Mouse (Mus musculus) thymus, postnatal 36 days (tissue): ENCODE data around the gene Magi1.

Experiments used
- DNase-seq, 2 experiments: peaks; one replicate each; pipeline ENCODE4 v3.0.0; 2022; ENCODE audit warnings: mixed read lengths in 2 of 2

Gene Magi1

GRCm38 (mm10) chr6:93871516-93871915, 412.2 kb downstream of the Magi1 start:
- DNase-seq = no peak

DNA sequence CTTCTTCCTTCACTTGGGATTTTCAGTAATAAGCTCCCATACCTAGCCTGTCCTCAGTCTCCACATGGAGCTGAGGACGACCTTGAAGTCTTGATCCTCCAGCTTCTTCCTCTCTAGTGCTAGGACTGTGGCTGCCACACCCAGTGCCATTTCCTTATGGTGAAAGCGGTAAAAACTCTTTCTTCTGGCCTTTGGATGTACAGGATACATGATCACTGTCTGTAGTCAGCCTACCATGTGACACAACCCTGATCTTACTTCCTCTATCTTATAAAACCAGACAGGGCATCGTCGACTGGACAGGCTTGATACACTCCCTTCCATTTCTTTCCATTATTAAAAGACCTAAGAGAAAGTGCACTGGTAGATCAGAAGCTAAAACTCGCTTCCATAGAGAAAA, 413.7 kb downstream of the Magi1 start:
- DNase-seq = no peak

DNA sequence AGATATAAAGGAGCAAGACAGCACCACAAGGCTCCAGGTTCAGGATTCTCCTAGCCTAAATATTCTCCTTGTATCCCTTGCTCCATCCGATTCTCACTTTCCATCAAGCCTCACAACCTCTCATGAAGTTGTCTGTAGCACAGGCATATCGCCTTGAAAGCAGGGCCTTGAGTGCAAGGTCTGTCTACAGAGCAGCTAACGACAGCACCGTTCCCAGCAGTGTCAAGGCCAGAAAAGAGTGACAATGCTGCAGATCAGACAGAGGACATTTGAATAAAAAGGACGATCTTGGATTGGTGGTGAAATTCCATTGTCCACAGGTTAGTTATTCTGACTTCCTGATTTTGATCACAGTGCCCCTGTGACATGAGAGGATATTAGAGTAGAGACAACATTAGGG, 421.5 kb downstream of the Magi1 start:
- no peak for DNase-seq

- DNase-seq = no peak
Observed at GRCm38 (mm10) chr6:93856783-93857182, 426.9 kb downstream of the Magi1 start.

DNA sequence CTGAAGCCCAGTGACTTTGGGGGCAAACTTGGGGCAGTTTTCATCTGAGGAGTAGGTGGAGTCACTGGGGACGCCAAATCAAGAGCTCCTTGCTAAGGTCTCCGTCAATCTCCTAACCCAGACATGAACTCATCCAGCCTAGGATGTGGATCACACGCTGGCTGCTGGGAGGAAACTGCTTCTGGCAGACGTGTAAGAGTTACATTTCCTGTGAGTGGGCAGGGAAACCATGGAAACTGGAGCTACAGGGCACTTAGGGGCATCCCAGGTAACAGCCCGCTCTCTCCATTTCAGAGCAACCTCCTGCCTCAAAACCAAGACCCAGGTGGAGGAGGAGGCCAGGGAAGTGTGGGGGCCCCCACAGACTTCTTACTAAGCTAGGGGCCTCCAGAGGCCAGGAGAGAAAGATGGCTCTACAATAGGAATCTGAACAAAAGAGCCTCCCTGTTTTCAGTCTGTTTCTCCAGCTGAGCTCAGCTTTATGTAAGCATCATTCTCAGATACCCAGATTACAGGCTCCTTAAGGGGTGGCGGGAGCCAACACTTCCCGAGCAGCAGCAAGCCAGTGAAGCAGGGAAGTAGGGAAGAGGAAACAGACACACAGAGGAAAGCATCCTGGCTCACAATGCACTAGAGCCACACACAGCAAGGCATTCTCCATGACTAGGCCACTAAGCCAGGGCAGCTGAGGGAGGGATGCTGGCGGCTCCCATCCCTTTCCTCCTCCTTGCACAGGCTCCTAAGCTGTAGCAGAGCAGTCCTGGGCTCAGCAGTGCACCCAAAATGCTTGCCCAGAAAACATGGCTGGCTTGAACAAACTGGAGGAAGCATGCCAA, 427.7 kb downstream of the Magi1 start:
- DNase-seq = no peak

- no peak for DNase-seq
Observed at GRCm38 (mm10) chr6:93848942-93849790, 434.6 kb downstream of the Magi1 start.

GRCm38 (mm10) chr6:93845498-93845897, 438.2 kb downstream of the Magi1 start:
- no peak for DNase-seq

DNA sequence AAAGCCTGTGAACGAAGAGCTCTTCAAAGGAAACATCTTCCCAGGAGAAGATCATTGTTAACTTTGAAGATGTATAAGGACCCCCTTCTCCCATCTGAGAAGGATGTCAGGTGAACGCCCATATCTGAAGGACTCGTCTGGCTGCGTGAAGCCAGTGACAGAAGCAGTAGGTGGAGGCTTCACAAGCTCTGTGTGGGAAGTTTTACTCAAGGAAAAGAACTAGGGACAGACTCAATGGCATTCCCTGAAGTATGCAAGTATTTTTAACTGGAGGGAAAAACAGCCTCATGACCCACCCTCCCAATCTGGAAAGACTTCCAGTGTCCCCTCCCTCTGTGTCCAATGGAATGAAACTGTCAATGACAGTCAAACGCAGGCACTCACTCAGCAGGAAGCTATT, 438.6 kb downstream of the Magi1 start:
- no peak for DNase-seq

DNA sequence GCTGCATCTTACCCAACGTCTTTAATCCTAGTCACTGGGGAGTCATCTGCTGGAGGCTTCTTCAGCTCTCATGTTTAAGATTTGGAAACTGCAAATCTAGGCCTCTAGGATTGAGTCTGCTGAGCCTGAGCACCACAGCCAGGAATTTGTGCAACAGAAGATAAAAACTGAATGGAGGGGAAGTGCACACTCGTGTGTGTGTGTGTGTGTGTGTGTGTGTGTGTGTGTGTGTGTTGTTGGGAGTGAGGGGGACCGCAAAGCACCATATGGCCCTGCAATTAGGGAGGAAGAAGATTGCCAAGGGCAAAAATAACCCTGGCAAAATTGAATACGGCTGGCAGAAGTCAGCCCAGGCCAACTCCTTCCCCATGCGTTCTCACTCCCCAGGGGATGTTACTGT, 439.1 kb downstream of the Magi1 start:
- no peak for DNase-seq

DNA sequence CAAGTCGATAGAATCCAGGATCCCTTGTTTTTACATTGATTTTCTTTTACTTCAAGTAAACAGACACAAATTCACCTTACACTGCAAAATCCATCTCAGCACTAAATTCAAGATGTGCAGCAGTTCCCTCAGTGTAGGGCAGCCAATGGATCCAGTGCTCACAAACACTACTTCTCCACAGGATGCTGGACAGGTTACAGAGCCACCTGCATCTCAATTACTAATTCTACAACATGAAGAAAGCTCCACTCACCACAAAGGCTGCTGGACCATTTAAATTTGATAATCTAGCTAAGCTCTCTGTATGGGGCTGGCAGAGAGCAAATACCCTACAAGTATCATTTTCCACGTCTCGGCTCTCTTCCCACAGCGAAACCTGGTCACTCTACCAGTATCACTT, 445.3 kb downstream of the Magi1 start:
- DNase-seq = no peak

DNA sequence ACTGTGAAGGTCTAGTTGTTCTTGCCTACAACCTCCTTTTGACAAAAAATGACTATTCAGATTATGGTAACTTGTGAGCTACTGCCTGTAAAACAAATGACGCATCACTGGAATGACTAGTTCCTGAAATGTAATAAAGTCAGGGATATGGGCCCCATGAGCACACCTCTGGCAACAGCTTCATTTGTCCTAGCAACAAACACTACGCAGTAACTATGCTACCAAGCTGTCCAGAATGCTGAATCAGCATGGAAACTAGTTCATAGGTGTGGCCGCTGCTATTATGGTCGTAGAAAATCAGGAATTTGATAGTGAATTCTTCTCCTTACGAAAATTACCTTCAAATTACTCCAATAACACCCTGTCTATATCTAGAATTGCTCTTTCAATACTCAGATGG, 447.1 kb downstream of the Magi1 start:
- DNase-seq = no peak

- DNase-seq = no peak
Observed at GRCm38 (mm10) chr6:93835211-93835610, 448.5 kb downstream of the Magi1 start.

- no peak for DNase-seq
Observed at GRCm38 (mm10) chr6:93828262-93828661, 455.5 kb downstream of the Magi1 start.

DNA sequence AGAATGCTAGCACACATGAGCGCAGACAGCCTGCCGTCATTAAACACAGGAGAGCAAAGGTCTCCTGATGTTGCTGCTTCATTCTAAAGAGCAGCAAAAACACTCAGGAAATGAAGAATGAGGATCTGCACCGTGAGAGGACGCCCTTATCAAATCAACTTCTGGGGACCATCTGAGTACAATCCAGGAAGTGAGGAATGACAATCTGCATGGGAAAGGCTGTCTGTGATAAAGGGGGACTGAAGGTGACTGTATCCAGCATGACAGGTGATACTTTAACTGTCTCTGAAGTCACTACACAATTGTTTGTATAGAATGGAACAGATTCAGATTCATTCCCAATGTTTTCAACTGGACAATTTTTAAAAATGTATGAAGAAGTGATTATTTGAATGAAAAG, 456.8 kb downstream of the Magi1 start:
- DNase-seq = no peak

GRCm38 (mm10) chr6:93822221-93822897, 461.4 kb downstream of the Magi1 start:
- no peak for DNase-seq

GRCm38 (mm10) chr6:93821512-93821911, 462.2 kb downstream of the Magi1 start:
- no peak for DNase-seq

DNA sequence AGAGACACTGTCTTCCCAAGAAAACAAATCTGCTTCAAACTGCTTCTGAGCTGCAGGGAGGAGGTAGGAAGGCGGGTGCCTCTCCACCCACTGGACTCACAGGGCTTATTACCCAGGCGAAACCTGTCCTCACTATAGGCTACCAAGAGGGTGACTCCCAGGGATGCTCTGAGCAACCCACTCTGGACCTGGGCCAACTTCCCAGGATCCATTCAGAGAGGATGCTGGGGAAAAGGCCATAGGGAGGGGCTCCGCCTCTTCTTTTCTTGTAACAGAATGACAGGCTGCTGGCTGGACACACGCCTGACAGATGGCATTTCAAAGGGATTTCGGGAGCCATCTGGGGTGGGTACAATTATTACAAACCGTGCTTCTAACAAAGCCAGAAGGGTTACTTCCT, 463.8 kb downstream of the Magi1 start:
- DNase-seq = no peak

DNA sequence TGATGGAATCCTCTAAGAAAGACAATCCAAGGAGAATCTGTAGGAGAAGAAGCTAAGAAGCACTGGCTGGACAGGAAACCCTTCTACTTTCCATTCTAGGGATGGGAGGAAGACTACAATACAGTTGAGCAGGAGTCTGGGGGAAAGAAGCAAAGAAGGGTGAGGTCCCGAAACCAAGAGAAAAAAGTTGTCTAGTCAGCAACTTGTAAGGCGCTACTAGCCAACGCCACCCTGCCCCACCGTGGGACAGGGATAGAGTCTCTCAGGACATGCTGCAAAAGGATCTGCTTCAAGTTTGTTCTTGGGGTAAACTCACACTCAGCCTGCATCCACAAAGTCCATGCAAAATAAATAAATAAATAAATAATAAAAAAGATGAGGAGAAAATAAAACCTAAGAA, 464.4 kb downstream of the Magi1 start:
- DNase-seq = no peak

DNA sequence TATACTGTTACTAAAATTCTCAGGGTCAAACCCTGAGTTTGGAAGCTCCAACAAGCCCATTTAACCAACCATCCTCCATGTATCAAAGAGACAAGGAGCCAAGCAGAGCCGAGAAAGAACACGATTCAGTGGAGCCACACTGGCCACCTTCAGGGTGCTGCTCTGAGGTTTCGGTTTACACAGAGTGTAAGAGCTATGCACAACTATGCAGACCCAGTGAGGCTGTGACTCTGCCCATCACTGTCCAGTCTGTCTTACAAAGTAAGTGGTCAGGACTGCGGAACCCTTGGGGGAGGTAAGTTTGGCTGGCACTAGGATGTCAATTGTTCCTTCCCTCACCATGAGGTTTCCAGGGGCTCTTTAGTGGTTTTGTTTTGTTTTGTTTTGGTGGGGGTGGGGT, 465.2 kb downstream of the Magi1 start:
- DNase-seq = no peak

GRCm38 (mm10) chr6:93805407-93805936, 478.2 kb downstream of the Magi1 start:
- no peak for DNase-seq

GRCm38 (mm10) chr6:93802390-93802789, 481.3 kb downstream of the Magi1 start:
- DNase-seq = no peak

- no peak for DNase-seq
Observed at GRCm38 (mm10) chr6:93800465-93800864, 483.3 kb downstream of the Magi1 start.
